Mouse (Mus musculus): Measurements from ENCODE around the gene Ddx50. TPM values are rescaled to one million over a fixed set of nuclear protein-coding genes. Genes with fewer than 3 reads are reported as not detected.

Ddx50 gene
- total and polyA plus RNA-seq, 3 experiments: 51.8 to 71.5 TPM; not detected in 1

DNA sequence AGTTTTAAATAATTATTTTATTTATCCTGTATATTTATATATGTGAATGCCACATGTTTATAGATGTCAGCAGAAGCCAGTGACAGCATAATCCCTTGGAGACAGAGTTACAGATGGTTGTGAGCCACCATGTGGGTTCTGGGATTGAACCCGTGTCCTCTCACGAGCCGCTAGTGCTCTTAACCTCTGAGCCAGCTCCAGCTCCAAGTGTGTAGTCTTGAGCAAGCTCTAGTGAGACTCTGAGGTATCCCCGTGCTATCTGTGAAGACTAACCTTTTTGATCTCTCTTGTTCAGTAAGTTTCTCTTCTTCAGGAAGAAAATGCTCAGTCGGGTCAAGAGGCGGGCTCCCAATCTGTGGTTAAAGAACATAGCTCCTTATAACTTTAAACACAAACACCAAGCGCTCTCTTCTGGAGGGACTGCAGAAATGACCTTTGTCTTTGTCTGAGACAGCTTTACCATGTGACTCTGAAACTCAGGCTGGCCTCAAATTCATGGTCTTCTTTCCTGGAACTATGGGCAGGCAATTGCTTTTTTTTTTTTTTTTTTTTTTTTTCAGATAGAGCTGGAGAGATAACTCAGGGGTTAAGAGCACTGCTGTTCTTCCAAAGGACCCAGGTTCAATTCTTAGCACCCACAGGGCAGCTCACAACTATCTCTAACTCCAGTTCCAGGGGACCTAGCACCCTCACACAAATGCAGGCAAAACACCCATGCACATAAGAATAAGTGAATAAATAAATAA is 80.7 kb downstream of the Ddx50 start:
- Histone ChIP-seq H3K27ac (ENCODE audit: control insufficient read depth, low read depth, low read length) (peak overlapping the region; percentile 74), H3K4me3 (ENCODE audit: control insufficient read depth in 1 of 2, insufficient read depth in 1 of 2, low read depth in 2 of 2, low read length in 2 of 2) (no peak overlapping the region), H3K4me1 (ENCODE audit: control insufficient read depth in 1 of 2, insufficient read depth in 2 of 2, low read length in 2 of 2) (peaks cover 21 to 28% of the 10 kb centered on the region in 2 experiments), H3K27me3 (ENCODE audit: control insufficient read depth in 1 of 2, insufficient read depth in 2 of 2, low read length in 2 of 2) (no peaks in the 10 kb centered on the region), H3K79me2 (ENCODE audit: control insufficient read depth, insufficient read depth, low read length, poor library complexity) (peaks cover 2% of the 10 kb centered on the region; the same call in 1 of the 2 replicates), H3K9ac (ENCODE audit: control insufficient read depth, low read depth, low read length, poor library complexity, severe bottlenecking) (peak overlapping the region; percentile 31; the same call in 1 of the 2 replicates), H3K36me3 (ENCODE audit: control insufficient read depth in 1 of 2, insufficient read depth in 2 of 2, low read length in 2 of 2) (peaks cover 26 to 42% of the 10 kb centered on the region in 2 experiments), H3K9me3 (replicated peaks; ENCODE audit: insufficient read depth, low read length) (no peaks in the 10 kb centered on the region)
- DNase-seq (ENCODE audit: low read depth, low spot score): peak; percentile 39
- TF ChIP-seq ZMIZ1 (IDR thresholded peaks at IDR 0.05; ENCODE audit: low read depth, low read length) (no peak), EP300 (IDR thresholded peaks at IDR 0.05; ENCODE audit: low read depth in 1 of 2, low read length in 2 of 2) (peak in 1 of 2 experiments; percentile 27; a peak in 1 of 4 replicates), POLR2AphosphoS5 (IDR thresholded peaks at IDR 0.05; ENCODE audit: borderline replicate concordance, low read depth, low read length) (no peak), ZC3H11A (IDR thresholded peaks at IDR 0.05; ENCODE audit: low read depth, low read length) (no peak), ZNF384 (IDR thresholded peaks at IDR 0.05; ENCODE audit: low read depth, low read length) (peak; percentile 96), CTCF (IDR thresholded peaks at IDR 0.05 in 2 of 3, conservative IDR thresholded peaks at IDR 0.05 in 1 of 3; ENCODE audit: control insufficient read depth in 1 of 3, insufficient read depth in 1 of 3, low read depth in 2 of 3, low read length in 3 of 3, poor library complexity in 1 of 3, severe bottlenecking in 1 of 3) (peak in 1 of 3 experiments; percentile 25; a peak in 2 of 6 replicates), SMC3 (IDR thresholded peaks at IDR 0.05; ENCODE audit: low read depth, low read length) (peak; percentile 21; the same call in 1 of the 2 replicates), RAD21 (IDR thresholded peaks at IDR 0.05; ENCODE audit: low read depth, low read length) (peak; percentile 31), MAFK (IDR thresholded peaks at IDR 0.05; ENCODE audit: borderline replicate concordance, low read depth, low read length) (no peak), NELFE (IDR thresholded peaks at IDR 0.05; ENCODE audit: low read depth, low read length) (no peak), GATA1 (IDR thresholded peaks at IDR 0.05; ENCODE audit: low read depth, low read length) (0 out of 2 replicates have a peak, but pooled peaks have one; percentile 21), USF1 (IDR thresholded peaks at IDR 0.05; ENCODE audit: low read depth, low read length) (peak; percentile 49; the same call in 1 of the 2 replicates), CHD1 (IDR thresholded peaks at IDR 0.05; ENCODE audit: low read depth, low read length) (no peak), TCF12 (IDR thresholded peaks at IDR 0.05; ENCODE audit: low read depth, low read length) (no peak), MYC (IDR thresholded peaks at IDR 0.05; ENCODE audit: low read depth, low read length) (0 out of 2 replicates have a peak, but pooled peaks have one; percentile 21)

DNA sequence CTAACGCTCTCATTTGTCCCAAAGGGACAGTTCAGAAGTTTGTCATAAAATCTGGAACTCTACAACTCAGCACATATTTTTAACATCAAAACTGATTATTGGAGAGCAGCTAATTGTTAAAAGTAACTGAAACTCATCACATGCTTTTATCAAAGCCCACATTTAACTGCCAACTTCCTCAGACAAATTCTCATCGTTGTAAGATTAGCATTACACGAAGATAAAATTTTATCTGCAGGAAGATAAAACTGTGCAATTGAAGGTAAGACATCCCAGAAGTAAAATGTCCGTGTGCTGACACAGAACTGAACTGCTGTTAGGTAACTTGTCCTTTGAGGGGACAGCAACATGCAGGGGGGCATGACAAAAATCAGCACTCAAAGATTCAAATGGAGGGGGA is 82.2 kb downstream of the Ddx50 start:
- peak; percentile 60 for DNase-seq (ENCODE audit: low read depth, low spot score)
- peaks cover 21 to 28% of the 10 kb centered on the region in 2 experiments for H3K4me1 ChIP-seq (ENCODE audit: control insufficient read depth in 1 of 2, insufficient read depth in 2 of 2, low read length in 2 of 2)
- H3K36me3 ChIP-seq (ENCODE audit: control insufficient read depth in 1 of 2, insufficient read depth in 2 of 2, low read length in 2 of 2): peaks cover 28 to 42% of the 10 kb centered on the region in 2 experiments
- no peak for TF ChIP-seq ELF1 (IDR thresholded peaks at IDR 0.05; ENCODE audit: low read depth, low read length)
- TF ChIP-seq MAZ (IDR thresholded peaks at IDR 0.05; ENCODE audit: low read depth, low read length): no peak
- peak; percentile 92 for TF ChIP-seq RCOR1 (IDR thresholded peaks at IDR 0.05; ENCODE audit: low read depth, low read length)
- no peak for TF ChIP-seq ZC3H11A (IDR thresholded peaks at IDR 0.05; ENCODE audit: low read depth, low read length)
- peak; percentile 99 for TF ChIP-seq GATA1 (IDR thresholded peaks at IDR 0.05; ENCODE audit: low read depth, low read length)
- no peak for TF ChIP-seq POLR2AphosphoS5 (IDR thresholded peaks at IDR 0.05; ENCODE audit: borderline replicate concordance, low read depth, low read length)
- TF ChIP-seq GABPA (IDR thresholded peaks at IDR 0.05; ENCODE audit: low read depth, low read length): peak; percentile 68; the same call in 1 of the 2 replicates
- no peak for TF ChIP-seq MAX (IDR thresholded peaks at IDR 0.05; ENCODE audit: low read length)
- TF ChIP-seq SMC3 (IDR thresholded peaks at IDR 0.05; ENCODE audit: low read depth, low read length): no peak
- TF ChIP-seq TCF12 (IDR thresholded peaks at IDR 0.05; ENCODE audit: low read depth, low read length): peak; percentile 97
- peak; percentile 99 for TF ChIP-seq EP300 (IDR thresholded peaks at IDR 0.05; ENCODE audit: low read depth in 1 of 2, low read length in 2 of 2)
- TF ChIP-seq RAD21 (IDR thresholded peaks at IDR 0.05; ENCODE audit: low read depth, low read length): no peak
- TF ChIP-seq HCFC1 (IDR thresholded peaks at IDR 0.05; ENCODE audit: low read depth, low read length): peak; percentile 46
- TF ChIP-seq UBTF (IDR thresholded peaks at IDR 0.05; ENCODE audit: borderline replicate concordance, insufficient read depth, low read depth, low read length): no peak
- TF ChIP-seq CHD1 (IDR thresholded peaks at IDR 0.05; ENCODE audit: low read depth, low read length): no peak
- no peak for TF ChIP-seq NRF1 (IDR thresholded peaks at IDR 0.05; ENCODE audit: insufficient read depth, low read depth, low read length, poor library complexity, severe bottlenecking)
- TF ChIP-seq MXI1 (IDR thresholded peaks at IDR 0.05; ENCODE audit: low read depth, low read length): no peak; the same call in 1 of the 2 replicates
- peak; percentile 93 for TF ChIP-seq ETS1 (IDR thresholded peaks at IDR 0.05; ENCODE audit: low read depth, low read length)
- peak; percentile 66; the same call in 1 of the 2 replicates for TF ChIP-seq BHLHE40 (IDR thresholded peaks at IDR 0.05; ENCODE audit: borderline replicate concordance, low read depth, low read length)
- no peak for TF ChIP-seq E2F4 (IDR thresholded peaks at IDR 0.05; ENCODE audit: borderline replicate concordance, low read depth, low read length)

More for the DNA sequence above, 82.2 kb downstream of the Ddx50 start:
- Histone ChIP-seq H3K9me3 (replicated peaks; ENCODE audit: insufficient read depth, low read length) (no peaks in the 10 kb centered on the region), H3K9ac (ENCODE audit: control insufficient read depth, low read depth, low read length, poor library complexity, severe bottlenecking) (peak overlapping the region; percentile 10; the same call in 1 of the 2 replicates), H3K27ac (ENCODE audit: control insufficient read depth, low read depth, low read length) (peak overlapping the region; percentile 66), H3K79me2 (ENCODE audit: control insufficient read depth, insufficient read depth, low read length, poor library complexity) (peaks cover 2% of the 10 kb centered on the region; the same call in 1 of the 2 replicates), H3K4me3 (ENCODE audit: control insufficient read depth in 1 of 2, insufficient read depth in 1 of 2, low read depth in 2 of 2, low read length in 2 of 2) (no peak overlapping the region), H3K27me3 (ENCODE audit: control insufficient read depth in 1 of 2, insufficient read depth in 2 of 2, low read length in 2 of 2) (no peaks in the 10 kb centered on the region)
